Mouse (Mus musculus): Measurements from ENCODE around the gene Slc22a21.

DNA sequence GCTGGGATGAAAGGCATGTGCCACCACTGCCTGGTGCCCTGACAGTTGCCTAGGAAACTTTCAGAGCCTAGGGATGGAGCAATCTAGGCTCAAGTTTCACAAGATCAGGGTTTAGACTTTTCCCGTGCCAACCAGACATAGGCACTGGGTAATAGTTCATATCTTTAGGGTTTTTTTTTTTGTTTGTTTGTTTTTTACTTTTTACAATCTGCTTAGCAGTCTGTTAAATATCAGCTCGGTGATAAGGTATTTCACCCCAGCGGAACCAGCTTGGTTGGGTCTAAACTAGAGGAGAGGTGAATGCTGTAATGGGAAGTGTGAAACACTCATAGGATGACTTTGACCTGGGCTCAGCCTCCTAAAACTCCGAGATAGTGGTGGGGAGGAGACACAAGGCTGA, 69.1 kb downstream of the Slc22a21 start:
- TF ChIP-seq CTCF (IDR thresholded peaks at IDR 0.05; ENCODE audit: control insufficient read depth, insufficient read depth, insufficient replicate concordance, low read depth, low read length) (no peak), POLR2A (IDR thresholded peaks at IDR 0.05; ENCODE audit: control insufficient read depth, low read depth, low read length) (no peak)
